Mouse (Mus musculus): ENCODE measurements around the gene Echdc3.

DNA sequence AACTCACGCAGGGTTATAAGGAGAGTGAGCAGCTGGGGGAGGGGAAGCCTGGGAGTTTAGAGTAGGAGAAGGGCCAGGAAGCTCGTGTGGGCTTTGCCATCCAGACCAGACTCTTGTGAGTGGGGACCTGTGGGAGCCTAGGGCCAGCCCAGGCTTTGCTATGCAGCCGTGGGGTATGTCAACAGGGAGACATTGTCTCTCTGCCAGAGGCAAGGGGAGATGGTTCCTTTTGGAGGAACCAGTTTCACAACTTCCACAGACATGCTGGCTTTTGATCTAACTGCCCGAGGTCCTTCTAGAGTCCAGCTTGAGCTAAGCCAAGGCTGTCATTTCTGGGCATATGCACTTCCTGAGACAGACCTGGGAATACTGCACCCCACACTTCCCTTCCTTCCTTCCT, 25.4 kb upstream of the Echdc3 start:
- TF ChIP-seq CTCF (IDR thresholded peaks at IDR 0.05; ENCODE audit: low read depth), result no peak
- no peak for TF ChIP-seq EP300 (optimal IDR thresholded peaks at IDR 0.05)

Data from stomach, postnatal 0 days (tissue).